Mouse (Mus musculus) G1E (cell line): Measurements from ENCODE around the gene Stambp. TPM values are rescaled to one million over a fixed set of nuclear protein-coding genes. Genes with fewer than 3 reads are reported as not detected.

ENCODE experiments used
- ATAC-seq: 2 replicates; pipeline ENCODE4 v1.8.0; 2016; ENCODE audit warnings: mild to moderate bottlenecking; ENCODE audit not compliant: insufficient number of reproducible peaks, poor library complexity, low FRiP score, severe bottlenecking; ENCODE audit errors: extremely low read depth
- DNase-seq: peaks from one replicate; pipeline ENCODE4 v3.0.0; 2012; ENCODE audit warnings: low spot score
- H3K27me3 ChIP-seq: 2 replicates; pipeline ENCODE4 v1.6.1; 2012; ENCODE audit warnings: mild to moderate bottlenecking, low read length, inconsistent platforms; ENCODE audit not compliant: insufficient read depth
- H3K36me3 ChIP-seq: replicated peaks from 2 replicates; pipeline ENCODE3; 2012; ENCODE audit warnings: mild to moderate bottlenecking, inconsistent platforms
- H3K4me1 ChIP-seq: 2 replicates; pipeline ENCODE4 v1.6.1; 2012; ENCODE audit warnings: low read depth, low read length, inconsistent platforms, mixed read lengths; ENCODE audit not compliant: insufficient read depth
- H3K4me3 ChIP-seq: 2 replicates; pipeline ENCODE4 v1.5.1; 2012; ENCODE audit warnings: low read depth, mild to moderate bottlenecking, inconsistent platforms, low read length, moderate library complexity, mixed read lengths
- H3K9me3 ChIP-seq: replicated peaks from 2 replicates; pipeline ENCODE4 v1.6.1; 2012; ENCODE audit warnings: inconsistent platforms
- CTCF ChIP-seq: IDR thresholded peaks from 2 replicates; pipeline ENCODE4 v1.5.1; 2012; ENCODE audit warnings: low read depth, low read length, inconsistent platforms, mixed read lengths
- GATA1 ChIP-seq: IDR thresholded peaks from 2 replicates; pipeline ENCODE4 v1.6.1; 2012; ENCODE audit warnings: borderline replicate concordance, low read length, inconsistent platforms, mixed read lengths
- GATA2 ChIP-seq: IDR thresholded peaks from 2 replicates; pipeline ENCODE4 v1.6.1; 2012; ENCODE audit warnings: low read depth, low read length, inconsistent platforms, borderline replicate concordance
- POLR2AphosphoS5 ChIP-seq: IDR thresholded peaks from 2 replicates; pipeline ENCODE4 v1.6.1; 2012; ENCODE audit warnings: low read depth, low read length, inconsistent platforms; ENCODE audit not compliant: insufficient replicate concordance
- TAL1 ChIP-seq: conservative IDR thresholded peaks from 2 replicates; pipeline ENCODE4 v1.6.1; 2012; ENCODE audit warnings: low read depth, low read length, inconsistent platforms, mixed read lengths
- polyA plus RNA-seq: library from polyadenylated mRNA; stranded (reverse); fragments of >175 nt; gene quantifications from 2 replicates; pipeline ENCODE4 v1.2.3, GENCODE M21; 2012
- total RNA-seq, 2 experiments: library from RNA; stranded (forward) in 1 of 2; stranded (reverse) in 1 of 2; fragments of 200-1000 nt in 1 of 2; fragments of >200 nt in 1 of 2; fragmentation: Nextera tagmentation in 1 of 2; gene quantifications; 2 replicates each; pipeline ENCODE4 v1.2.3; 2014 to 2017

The Stambp gene
- total and polyA plus RNA-seq, 3 experiments = 1.9 to 47.3 (median 7.0) TPM

- TF ChIP-seq TAL1 = no peak
- TF ChIP-seq POLR2AphosphoS5 = no peak
- no peak for TF ChIP-seq GATA1
- no peak for TF ChIP-seq CTCF
- DNase-seq (no peak), ATAC-seq (no peak)
- no peak overlapping the region for H3K4me3 ChIP-seq
- no peaks in the 10 kb centered on the region for H3K4me1 ChIP-seq
- H3K9me3 ChIP-seq = no peaks in the 10 kb centered on the region
- H3K27me3 ChIP-seq = peaks cover 3% of the 10 kb centered on the region
- peaks cover 44% of the 10 kb centered on the region for H3K36me3 ChIP-seq
Observed at GRCm38 (mm10) chr6:83541756-83542456, 30.6 kb downstream of the Stambp start.

- no peaks in the 10 kb centered on the region for H3K4me1 ChIP-seq
- H3K9me3 ChIP-seq = no peaks in the 10 kb centered on the region
- no peak overlapping the region for H3K4me3 ChIP-seq
- ATAC-seq (no peak), DNase-seq (no peak)
- TF ChIP-seq GATA2 (no peak), GATA1 (no peak), POLR2AphosphoS5 (no peak), CTCF (no peak), TAL1 (no peak)
- H3K36me3 ChIP-seq = peaks cover 25% of the 10 kb centered on the region
- peaks cover 16% of the 10 kb centered on the region for H3K27me3 ChIP-seq
Observed at GRCm38 (mm10) chr6:83540017-83540416, 32.5 kb downstream of the Stambp start.

- no peaks in the 10 kb centered on the region for H3K4me1 ChIP-seq
- ATAC-seq = no peak
- H3K4me3 ChIP-seq = no peak overlapping the region
- DNase-seq = no peak
- no peaks in the 10 kb centered on the region for H3K9me3 ChIP-seq
- H3K36me3 ChIP-seq = peaks cover 2% of the 10 kb centered on the region
- H3K27me3 ChIP-seq = peaks cover 40% of the 10 kb centered on the region
- TF ChIP-seq GATA1 = no peak
- no peak for TF ChIP-seq TAL1
- TF ChIP-seq GATA2 = no peak
- TF ChIP-seq CTCF = no peak
- TF ChIP-seq POLR2AphosphoS5 = no peak
Observed at GRCm38 (mm10) chr6:83536795-83537059, 35.8 kb downstream of the Stambp start.

GRCm38 (mm10) chr6:83536028-83536794, 36.3 kb downstream of the Stambp start, which contains the start of gene Actg2:
Gene Actg2, minus strand, starts transcription at chr6:83536265.
- H3K27me3 ChIP-seq = peaks cover 43% of the 10 kb centered on the region
- H3K4me3 ChIP-seq = no peak within 1 kb of the TSS
- H3K36me3 ChIP-seq = no peaks in the 10 kb centered on the region
- H3K4me1 ChIP-seq = no peaks in the 10 kb centered on the region
- no peak for DNase-seq
- no peak for ATAC-seq
- TF ChIP-seq GATA2 = no peak
- no peaks in the 10 kb centered on the region for H3K9me3 ChIP-seq

- Histone ChIP-seq H3K4me1 (no peaks in the 10 kb centered on the region), H3K27me3 (peaks cover 50% of the 10 kb centered on the region), H3K36me3 (no peaks in the 10 kb centered on the region), H3K4me3 (no peak overlapping the region), H3K9me3 (no peaks in the 10 kb centered on the region)
- ATAC-seq = no peak
- TF ChIP-seq CTCF = no peak
- TF ChIP-seq POLR2AphosphoS5 = no peak
- DNase-seq = no peak
Observed at GRCm38 (mm10) chr6:83532608-83533007, 39.9 kb downstream of the Stambp start.

GRCm38 (mm10) chr6:83523194-83523593, 49.3 kb downstream of the Stambp start:
- no peak overlapping the region for H3K4me3 ChIP-seq

GRCm38 (mm10) chr6:83521784-83522183, 50.7 kb downstream of the Stambp start:
- H3K9me3 ChIP-seq = peaks cover 3% of the 10 kb centered on the region
- DNase-seq = no peak
- TF ChIP-seq GATA1 = no peak
- no peak for TF ChIP-seq POLR2AphosphoS5
- no peak for TF ChIP-seq CTCF
- no peak for TF ChIP-seq GATA2
- no peak for TF ChIP-seq TAL1
- no peak for ATAC-seq
- no peak overlapping the region for H3K4me3 ChIP-seq
- peaks cover 25% of the 10 kb centered on the region for H3K27me3 ChIP-seq
- H3K36me3 ChIP-seq = no peaks in the 10 kb centered on the region
- no peaks in the 10 kb centered on the region for H3K4me1 ChIP-seq

More at GRCm38 (mm10) chr6:83523194-83523593, 49.3 kb downstream of the Stambp start:
- peaks cover 3% of the 10 kb centered on the region for H3K9me3 ChIP-seq
- H3K4me1 ChIP-seq = no peaks in the 10 kb centered on the region
- DNase-seq = no peak
- peaks cover 28% of the 10 kb centered on the region for H3K27me3 ChIP-seq
- no peak for ATAC-seq
- no peaks in the 10 kb centered on the region for H3K36me3 ChIP-seq
- TF ChIP-seq GATA2 = no peak
